Mouse (Mus musculus) neural tube, embryonic 15.5 days (tissue): ENCODE results near the gene Suv39h2. TPM values are rescaled to one million over a fixed set of nuclear protein-coding genes. Genes with fewer than 3 reads are reported as not detected.
A peak's percentile ranks its signal among the peaks of the same experiment; 100 is the strongest.

Experiments used
- ATAC-seq: fragments of 200-750 bp; cut with Nextera tagmentation; 2 replicates; pipeline ENCODE4 v1.8.0; 2017; ENCODE audit warnings: mild to moderate bottlenecking, moderate TSS enrichment, moderate library complexity; ENCODE audit not compliant: low FRiP score
- H3K27ac ChIP-seq: fragments of 300-500 bp; sonication (generic); replicated peaks from 2 replicates; pipeline ENCODE4 v1.5.1; 2015; ENCODE audit warnings: mild to moderate bottlenecking, inconsistent platforms
- H3K27me3 ChIP-seq: fragments of 300-500 bp; sonication (generic); replicated peaks from 2 replicates; pipeline ENCODE4 v1.6.1; 2015; ENCODE audit warnings: inconsistent platforms
- H3K36me3 ChIP-seq: fragments of 300-500 bp; sonication (generic); 2 replicates; pipeline ENCODE4 v1.6.1; 2015; ENCODE audit warnings: inconsistent platforms
- H3K4me1 ChIP-seq: fragments of 300-500 bp; sonication (generic); 2 replicates; pipeline ENCODE4 v1.6.1; 2015; ENCODE audit warnings: inconsistent platforms
- H3K4me2 ChIP-seq: fragments of 300-500 bp; sonication (generic); 2 replicates; pipeline ENCODE4 v1.6.1; 2015; ENCODE audit warnings: inconsistent platforms, mild to moderate bottlenecking, moderate library complexity
- H3K4me3 ChIP-seq: fragments of 300-500 bp; sonication (generic); replicated peaks from 2 replicates; pipeline ENCODE4 v1.5.1; 2015; ENCODE audit warnings: mild to moderate bottlenecking, inconsistent platforms
- H3K9ac ChIP-seq: fragments of 300-500 bp; sonication (generic); replicated peaks from 2 replicates; pipeline ENCODE4 v1.6.1; 2015; ENCODE audit warnings: mild to moderate bottlenecking, inconsistent platforms
- H3K9me3 ChIP-seq: fragments of 300-500 bp; sonication (generic); replicated peaks from 2 replicates; pipeline ENCODE4 v1.6.1; 2016; ENCODE audit warnings: inconsistent platforms
- WGBS: fragments of 180-500 bp; shearing (Covaris S2); methylation state at CpG from one replicate; pipeline ENCODE4 v1.1.7; 2015; ENCODE audit warnings: mixed read lengths; 5-methylcytosine and 5-hydroxymethylcytosine counted together
- polyA plus RNA-seq: library from polyadenylated mRNA; unstranded; fragments of >200 nt; fragmentation: Nextera tagmentation; extraction: Ambion mirVana; gene quantifications from 2 replicates; pipeline ENCODE4 v1.2.1, GENCODE M21; 2015

Suv39h2 gene
- polyA plus RNA-seq: 6.7 and 8.2 TPM in 2 replicates

GRCm38 (mm10) chr2:3474861-3475283 is at the start of gene Suv39h2:
Gene Suv39h2, minus strand, starts transcription at chr2:3475031.
- Histone ChIP-seq H3K36me3 (no peaks in the 10 kb centered on the region), H3K4me3 (peak within 1 kb of the TSS; percentile 94), H3K9me3 (no peaks in the 10 kb centered on the region), H3K27ac (peak within 1 kb of the TSS; percentile 92), H3K4me2 (peak within 1 kb of the TSS; percentile 75), H3K27me3 (no peaks in the 10 kb centered on the region), H3K9ac (peak within 1 kb of the TSS; percentile 68), H3K4me1 (peaks cover 17% of the 10 kb centered on the region)
- under 1% methylated on average over 41 of the region's 42 CpGs for WGBS
- peak; percentile 98 for ATAC-seq

DNA sequence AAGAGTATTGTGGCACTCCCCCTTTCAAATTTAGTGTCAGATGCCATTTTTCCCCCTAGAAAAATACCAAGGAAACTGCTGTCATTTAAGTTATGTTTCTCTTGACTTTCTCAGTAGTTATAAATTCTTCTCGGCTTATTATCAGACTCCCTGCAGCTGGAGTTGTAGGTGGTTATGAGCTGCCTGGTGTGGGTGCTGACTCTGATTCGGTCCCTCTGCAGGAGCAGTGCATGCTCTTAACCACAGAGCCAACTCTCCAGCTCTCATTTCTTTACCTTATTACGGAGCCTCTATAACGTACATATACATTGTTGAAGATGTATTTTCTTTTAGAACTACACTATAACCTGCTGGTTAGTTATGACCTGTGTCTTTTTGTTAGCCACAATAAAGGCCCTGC is 47.7 kb upstream of the Suv39h2 start:
- Histone ChIP-seq H3K9me3 (no peaks in the 10 kb centered on the region), H3K27me3 (no peaks in the 10 kb centered on the region), H3K4me2 (no peak overlapping the region), H3K4me3 (no peak overlapping the region), H3K27ac (no peak overlapping the region), H3K36me3 (no peaks in the 10 kb centered on the region), H3K4me1 (no peaks in the 10 kb centered on the region), H3K9ac (no peak overlapping the region)
- 86% methylated on average over 4 of the region's 4 CpGs for WGBS
- no peak for ATAC-seq

- H3K9ac ChIP-seq: peak within 1 kb of the TSS; percentile 82
- WGBS: under 1% methylated on average over 60 of the region's 60 CpGs
- peaks cover 15% of the 10 kb centered on the region for H3K4me1 ChIP-seq
- H3K27ac ChIP-seq: peak within 1 kb of the TSS; percentile 90
- H3K4me3 ChIP-seq: peak within 1 kb of the TSS; percentile 78
- H3K9me3 ChIP-seq: no peaks in the 10 kb centered on the region
- H3K27me3 ChIP-seq: no peaks in the 10 kb centered on the region
- ATAC-seq: peak; percentile 100
- H3K36me3 ChIP-seq: peaks cover 25% of the 10 kb centered on the region
- H3K4me2 ChIP-seq: peak within 1 kb of the TSS; percentile 91
Measured at GRCm38 (mm10) chr2:3512552-3513454, 38.0 kb upstream of the Suv39h2 start, which contains the start of the genes Gm45902, Hspa14 and Cdnf. Gene Gm45902, minus strand, starts transcription at chr2:3512790. Gene Hspa14, minus strand, starts transcription at chr2:3512814. Gene Cdnf, plus strand, starts transcription at chr2:3513030.

DNA sequence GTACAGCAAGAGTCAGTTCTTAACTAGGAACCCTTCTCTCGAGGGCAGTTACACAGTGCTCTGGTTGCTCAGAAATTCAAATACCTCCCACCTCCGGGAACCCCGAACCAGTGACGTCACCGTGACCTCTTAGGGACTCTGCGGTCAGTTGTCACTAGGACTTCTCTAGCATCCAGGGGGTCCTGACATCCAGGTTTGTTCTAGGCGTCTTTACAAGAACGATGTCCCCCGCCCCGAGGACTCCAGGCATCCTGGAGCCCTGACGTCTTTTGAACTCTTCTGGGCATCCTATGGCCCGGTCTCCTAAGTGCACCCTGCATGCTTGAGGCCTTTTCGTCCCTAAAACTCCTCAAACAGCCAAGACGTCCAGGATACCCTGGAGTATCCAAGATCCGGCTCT is 37.2 kb upstream of the Suv39h2 start:
- Histone ChIP-seq H3K4me2 (peak overlapping the region; percentile 91), H3K27me3 (no peaks in the 10 kb centered on the region), H3K36me3 (peaks cover 28% of the 10 kb centered on the region), H3K27ac (peak overlapping the region; percentile 87), H3K4me3 (peak overlapping the region; percentile 78), H3K9me3 (no peaks in the 10 kb centered on the region), H3K9ac (peak overlapping the region; percentile 82), H3K4me1 (peaks cover 15% of the 10 kb centered on the region)
- peak; percentile 3 for ATAC-seq
- under 1% methylated on average over 15 of the region's 15 CpGs for WGBS

GRCm38 (mm10) chr2:3500886-3501285 is 26.1 kb upstream of the Suv39h2 start:
- H3K4me2 ChIP-seq: no peak overlapping the region
- H3K36me3 ChIP-seq: peaks cover 54% of the 10 kb centered on the region
- no peak overlapping the region for H3K4me3 ChIP-seq
- 97% methylated on average over 5 of the region's 5 CpGs for WGBS
- no peak overlapping the region for H3K9ac ChIP-seq
- no peaks in the 10 kb centered on the region for H3K9me3 ChIP-seq
- H3K4me1 ChIP-seq: no peaks in the 10 kb centered on the region
- ATAC-seq: no peak
- no peaks in the 10 kb centered on the region for H3K27me3 ChIP-seq
- no peak overlapping the region for H3K27ac ChIP-seq

DNA sequence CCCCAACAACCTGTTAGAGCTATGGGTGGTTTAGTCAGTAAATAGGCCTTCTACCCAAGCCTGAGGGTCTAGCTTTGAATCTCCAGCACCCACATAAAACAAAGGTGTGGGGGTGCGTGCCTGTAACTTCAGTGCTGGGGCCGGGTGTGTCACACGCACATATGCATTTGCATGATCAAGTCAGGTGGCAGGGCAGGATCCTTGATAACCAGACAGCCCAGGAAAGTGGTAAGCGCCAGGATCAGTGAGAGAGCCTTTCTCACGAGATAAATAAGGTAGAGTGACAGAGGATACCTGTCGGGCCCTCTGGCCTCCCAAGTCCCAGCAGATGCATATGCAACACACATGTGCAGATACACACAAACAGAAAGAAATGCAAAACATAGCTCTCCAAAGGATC is 24.7 kb upstream of the Suv39h2 start:
- no peak overlapping the region for H3K4me2 ChIP-seq
- peaks cover 58% of the 10 kb centered on the region for H3K36me3 ChIP-seq
- no peak for ATAC-seq
- no peaks in the 10 kb centered on the region for H3K4me1 ChIP-seq
- no peaks in the 10 kb centered on the region for H3K27me3 ChIP-seq
- no peak overlapping the region for H3K4me3 ChIP-seq
- H3K9ac ChIP-seq: no peak overlapping the region
- H3K27ac ChIP-seq: no peak overlapping the region
- WGBS: 96% methylated on average over 6 of the region's 6 CpGs
- H3K9me3 ChIP-seq: no peaks in the 10 kb centered on the region

DNA sequence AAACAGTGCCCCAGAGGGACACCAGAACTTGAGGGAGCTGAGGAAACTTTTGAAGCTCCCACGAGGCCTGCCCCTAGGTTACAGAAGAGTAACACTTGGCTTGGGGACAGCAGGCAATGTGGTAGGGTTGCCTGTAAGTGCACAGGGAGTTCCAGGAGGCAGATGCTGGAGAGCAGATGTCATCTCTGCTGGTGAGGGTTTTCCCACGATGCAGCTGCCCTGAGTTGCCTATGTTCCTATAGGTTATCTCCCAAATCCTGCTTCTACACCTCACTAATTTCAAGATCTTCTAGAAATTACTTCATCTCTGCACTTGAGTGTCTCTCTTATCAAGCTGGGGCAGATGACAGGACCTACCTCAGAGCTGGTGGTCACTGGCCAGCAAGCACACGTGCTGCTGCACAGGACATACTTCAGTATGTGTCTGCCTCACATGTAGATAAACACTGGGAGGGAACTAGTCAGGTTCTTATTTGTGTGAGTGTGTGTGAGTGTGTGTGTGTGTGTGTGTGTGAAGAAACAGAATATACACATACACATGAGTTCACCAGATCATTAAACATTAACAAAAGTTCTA is 19.1 kb upstream of the Suv39h2 start:
- Histone ChIP-seq H3K9ac (no peak overlapping the region), H3K9me3 (no peaks in the 10 kb centered on the region), H3K4me2 (no peak overlapping the region), H3K27me3 (no peaks in the 10 kb centered on the region), H3K4me1 (no peaks in the 10 kb centered on the region), H3K27ac (no peak overlapping the region), H3K4me3 (no peak overlapping the region), H3K36me3 (peaks cover 72% of the 10 kb centered on the region)
- ATAC-seq: no peak
- 97% methylated on average over 3 of the region's 3 CpGs for WGBS

DNA sequence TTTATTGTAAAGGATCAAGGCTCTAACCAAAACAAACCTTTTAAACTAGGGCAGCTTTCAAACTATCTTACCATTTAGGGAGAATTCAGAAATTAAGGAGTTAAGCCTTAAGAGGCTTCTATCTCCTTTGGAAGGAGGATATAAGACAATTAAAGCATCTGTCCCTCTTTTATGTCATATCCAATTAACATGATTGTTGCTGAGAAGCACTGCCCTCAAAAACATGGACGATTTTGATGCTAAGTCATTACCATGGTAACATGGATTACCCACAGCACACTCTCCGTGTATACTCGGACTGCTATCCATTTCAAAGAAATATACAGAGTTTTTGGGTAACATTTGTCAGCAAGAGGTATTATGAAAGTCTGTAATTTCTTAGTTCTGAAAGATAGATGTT is 15.0 kb upstream of the Suv39h2 start:
- WGBS: 87% methylated on average over 3 of the region's 3 CpGs
- Histone ChIP-seq H3K4me2 (no peak overlapping the region), H3K9me3 (no peaks in the 10 kb centered on the region), H3K4me1 (no peaks in the 10 kb centered on the region), H3K27ac (no peak overlapping the region), H3K4me3 (no peak overlapping the region), H3K9ac (no peak overlapping the region), H3K36me3 (peaks cover 44% of the 10 kb centered on the region), H3K27me3 (no peaks in the 10 kb centered on the region)
- no peak for ATAC-seq

DNA sequence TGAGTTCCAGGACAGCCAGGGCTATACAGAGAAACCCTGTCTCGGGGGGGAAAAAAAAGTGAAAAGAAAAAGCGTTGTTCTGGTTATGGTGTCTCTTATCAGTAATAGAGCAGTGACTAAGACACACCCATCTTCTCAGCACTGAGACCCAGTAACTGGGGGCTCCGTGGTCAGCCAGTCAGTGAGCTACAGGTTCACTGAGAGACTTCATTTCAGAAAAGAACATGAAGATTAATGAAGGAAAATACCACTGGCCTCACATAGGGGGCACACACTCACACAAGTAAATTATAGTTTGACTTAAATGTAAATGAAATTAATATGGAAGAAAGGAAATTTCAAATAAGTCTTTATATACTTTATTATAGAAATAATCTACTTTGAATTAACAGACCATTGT is 5.4 kb upstream of the Suv39h2 start:
- Histone ChIP-seq H3K4me1 (peaks cover 6% of the 10 kb centered on the region), H3K27me3 (no peaks in the 10 kb centered on the region), H3K9me3 (no peaks in the 10 kb centered on the region), H3K4me2 (no peak overlapping the region), H3K36me3 (no peaks in the 10 kb centered on the region), H3K27ac (no peak overlapping the region), H3K4me3 (no peak overlapping the region), H3K9ac (no peak overlapping the region)
- ATAC-seq: no peak
- WGBS: 89% methylated on average over 3 of the region's 3 CpGs

DNA sequence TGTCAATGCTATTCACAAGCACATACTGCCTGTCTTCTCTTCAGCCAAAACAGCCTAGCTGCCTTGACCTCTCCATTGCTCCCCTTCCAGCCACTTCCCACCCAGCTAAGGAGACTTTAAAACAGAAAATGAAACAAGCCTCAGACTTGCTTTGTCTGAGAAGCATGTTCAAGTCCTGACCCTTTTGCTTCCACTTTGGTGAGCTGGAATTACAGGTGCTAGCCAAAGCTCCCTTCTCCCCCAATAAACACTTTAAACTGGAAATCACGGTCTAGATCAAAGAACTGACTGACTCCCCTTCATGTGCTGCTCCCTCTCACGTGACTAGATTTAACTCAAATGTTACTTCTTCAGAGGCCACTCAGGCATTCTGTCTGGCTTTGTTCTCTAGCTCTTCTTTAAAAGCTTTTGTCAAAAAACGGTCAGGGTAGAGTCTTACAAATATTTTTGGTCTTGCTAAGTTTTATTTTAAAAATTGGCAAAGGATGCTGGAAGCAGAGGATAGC is 968 bp upstream of the Suv39h2 start:
- H3K4me1 ChIP-seq: peaks cover 17% of the 10 kb centered on the region
- WGBS: 51% methylated on average over 3 of the region's 3 CpGs
- H3K4me3 ChIP-seq: peak overlapping the region; percentile 94; the same call in 1 of the 2 replicates
- H3K27me3 ChIP-seq: no peaks in the 10 kb centered on the region
- H3K9me3 ChIP-seq: no peaks in the 10 kb centered on the region
- H3K4me2 ChIP-seq: peak overlapping the region; percentile 75
- no peak for ATAC-seq
- no peaks in the 10 kb centered on the region for H3K36me3 ChIP-seq
- H3K9ac ChIP-seq: no peak overlapping the region
- H3K27ac ChIP-seq: no peak overlapping the region

GRCm38 (mm10) chr2:3474361-3474805 is 448 bp downstream of the Suv39h2 start:
- no peaks in the 10 kb centered on the region for H3K36me3 ChIP-seq
- peak overlapping the region; percentile 75 for H3K4me2 ChIP-seq
- H3K4me1 ChIP-seq: peaks cover 17% of the 10 kb centered on the region
- peak overlapping the region; percentile 94 for H3K4me3 ChIP-seq
- peak overlapping the region; percentile 68 for H3K9ac ChIP-seq
- H3K27ac ChIP-seq: peak overlapping the region; percentile 92
- WGBS: under 1% methylated on average over 46 of the region's 46 CpGs
- no peaks in the 10 kb centered on the region for H3K27me3 ChIP-seq
- ATAC-seq: peak; percentile 86
- H3K9me3 ChIP-seq: no peaks in the 10 kb centered on the region
